Mouse (Mus musculus) midbrain, embryonic 11.5 days (tissue): ENCODE measurements around the gene Rpl37. TPM values are rescaled to one million over a fixed set of nuclear protein-coding genes. Genes with fewer than 3 reads are reported as not detected.

Experiments
- ATAC-seq: fragments of 200-750 bp; cut with Nextera tagmentation; 2 replicates; pipeline ENCODE4 v1.8.0; 2017; ENCODE audit warnings: moderate TSS enrichment, moderate library complexity; ENCODE audit not compliant: low FRiP score
- DNase-seq: peaks from one replicate; pipeline ENCODE4 v3.0.0; 2015; ENCODE audit warnings: low spot score; ENCODE audit errors: missing footprints
- H3K27ac ChIP-seq: fragments of 300-500 bp; sonication (generic); 2 replicates; pipeline ENCODE4 v1.5.1; 2014; ENCODE audit warnings: low read depth, low read length
- H3K27me3 ChIP-seq: fragments of 300-500 bp; sonication (generic); 2 replicates; pipeline ENCODE4 v1.6.1; 2014; ENCODE audit warnings: mild to moderate bottlenecking, low read length, moderate library complexity, mixed read lengths; ENCODE audit not compliant: control insufficient read depth, insufficient read depth
- H3K36me3 ChIP-seq: fragments of 300-500 bp; sonication (generic); 2 replicates; pipeline ENCODE4 v1.6.1; 2014; ENCODE audit warnings: mild to moderate bottlenecking, low read length, moderate library complexity, mixed read lengths; ENCODE audit not compliant: control insufficient read depth, insufficient read depth
- H3K4me1 ChIP-seq: fragments of 300-500 bp; sonication (generic); 2 replicates; pipeline ENCODE4 v1.6.1; 2014; ENCODE audit warnings: low read length; ENCODE audit not compliant: control insufficient read depth, insufficient read depth
- H3K4me2 ChIP-seq: fragments of 300-500 bp; sonication (generic); 2 replicates; pipeline ENCODE4 v1.6.1; 2014; ENCODE audit warnings: mild to moderate bottlenecking, moderate library complexity
- H3K4me3 ChIP-seq: fragments of 300-500 bp; sonication (generic); 2 replicates; pipeline ENCODE4 v1.5.1; 2014; ENCODE audit warnings: low read depth, low read length
- H3K9ac ChIP-seq: fragments of 300-500 bp; sonication (generic); 2 replicates; pipeline ENCODE4 v1.6.1; 2014; ENCODE audit warnings: low read length
- H3K9me3 ChIP-seq: fragments of 300-500 bp; sonication (generic); 2 replicates; pipeline ENCODE4 v1.6.1; 2016; ENCODE audit warnings: low read length; ENCODE audit not compliant: control insufficient read depth
- WGBS: fragments of 180-500 bp; shearing (Covaris S2); extraction: QIAGEN DNeasy Blood & Tissue Kit; methylation state at CpG from one replicate; pipeline ENCODE4 v1.1.7; 2014; 5-methylcytosine and 5-hydroxymethylcytosine counted together
- polyA plus RNA-seq: library from polyadenylated mRNA; unstranded; fragments of >200 nt; fragmentation: Nextera tagmentation; extraction: Ambion mirVana; gene quantifications from 2 replicates; pipeline ENCODE4 v1.2.1, GENCODE M21; 2014

Rpl37 gene
- polyA plus RNA-seq, 1 experiment from 2014 or later, result 516 TPM

- Histone ChIP-seq H3K4me1 (no peaks in the 10 kb centered on the region), H3K36me3 (no peaks in the 10 kb centered on the region), H3K4me3 (no peak overlapping the region), H3K27me3 (no peaks in the 10 kb centered on the region), H3K27ac (no peak overlapping the region), H3K9ac (no peak overlapping the region), H3K4me2 (no peak overlapping the region), H3K9me3 (no peaks in the 10 kb centered on the region)
- 61% methylated on average over 3 of the region's 3 CpGs for WGBS
- DNase-seq (no peak), ATAC-seq (no peak)
Observed at GRCm38 (mm10) chr15:5133301-5133700, 16.9 kb downstream of the Rpl37 start.

- DNase-seq, result no peak
- Histone ChIP-seq H3K4me3 (no peak overlapping the region), H3K36me3 (no peaks in the 10 kb centered on the region), H3K4me1 (no peaks in the 10 kb centered on the region), H3K9ac (no peak overlapping the region), H3K4me2 (no peak overlapping the region), H3K9me3 (no peaks in the 10 kb centered on the region), H3K27me3 (no peaks in the 10 kb centered on the region), H3K27ac (no peak overlapping the region)
- ATAC-seq, result no peak
- 67% methylated on average over 3 of the region's 3 CpGs for WGBS
Observed at GRCm38 (mm10) chr15:5134179-5134578, 17.7 kb downstream of the Rpl37 start.

- no peak overlapping the region for H3K4me2 ChIP-seq
- no peak overlapping the region for H3K27ac ChIP-seq
- H3K9ac ChIP-seq, result no peak overlapping the region
- H3K4me1 ChIP-seq, result no peaks in the 10 kb centered on the region
- no peaks in the 10 kb centered on the region for H3K36me3 ChIP-seq
- ATAC-seq (no peak), DNase-seq (no peak)
- no peaks in the 10 kb centered on the region for H3K27me3 ChIP-seq
- no peaks in the 10 kb centered on the region for H3K9me3 ChIP-seq
- H3K4me3 ChIP-seq, result no peak overlapping the region
- 81% methylated on average over 8 of the region's 8 CpGs for WGBS
Observed at GRCm38 (mm10) chr15:5134945-5135483, 18.6 kb downstream of the Rpl37 start.

- H3K9ac ChIP-seq, result no peak overlapping the region
- H3K4me2 ChIP-seq, result no peak overlapping the region
- no peaks in the 10 kb centered on the region for H3K4me1 ChIP-seq
- DNase-seq (no peak), ATAC-seq (no peak)
- WGBS, result 90% methylated on average over 9 of the region's 9 CpGs
- H3K27me3 ChIP-seq, result no peaks in the 10 kb centered on the region
- H3K9me3 ChIP-seq, result no peaks in the 10 kb centered on the region
- no peaks in the 10 kb centered on the region for H3K36me3 ChIP-seq
- H3K27ac ChIP-seq, result no peak overlapping the region
- no peak overlapping the region for H3K4me3 ChIP-seq
Observed at GRCm38 (mm10) chr15:5138021-5138856, 21.8 kb downstream of the Rpl37 start.

GRCm38 (mm10) chr15:5139366-5139765 is 22.9 kb downstream of the Rpl37 start:
- Histone ChIP-seq H3K9me3 (no peaks in the 10 kb centered on the region), H3K4me2 (no peak overlapping the region), H3K36me3 (no peaks in the 10 kb centered on the region), H3K4me1 (no peaks in the 10 kb centered on the region), H3K27me3 (no peaks in the 10 kb centered on the region), H3K4me3 (no peak overlapping the region), H3K9ac (no peak overlapping the region), H3K27ac (no peak overlapping the region)
- WGBS, result 85% methylated on average over 2 of the region's 2 CpGs
- no peak for ATAC-seq
- no peak for DNase-seq

- no peak overlapping the region for H3K4me2 ChIP-seq
- ATAC-seq (no peak), DNase-seq (no peak)
- H3K36me3 ChIP-seq, result no peaks in the 10 kb centered on the region
- no peak overlapping the region for H3K4me3 ChIP-seq
- H3K4me1 ChIP-seq, result peaks cover 3% of the 10 kb centered on the region; the same call in 1 of the 2 replicates
- no peak overlapping the region for H3K9ac ChIP-seq
- H3K27ac ChIP-seq, result no peak overlapping the region
- H3K9me3 ChIP-seq, result no peaks in the 10 kb centered on the region
- WGBS, result 88% methylated on average over 7 of the region's 7 CpGs
- no peaks in the 10 kb centered on the region for H3K27me3 ChIP-seq
Observed at GRCm38 (mm10) chr15:5139863-5140262, 23.4 kb downstream of the Rpl37 start.

GRCm38 (mm10) chr15:5140357-5140756 is 23.9 kb downstream of the Rpl37 start:
- no peak overlapping the region for H3K4me3 ChIP-seq
- H3K9ac ChIP-seq, result no peak overlapping the region
- H3K9me3 ChIP-seq, result no peaks in the 10 kb centered on the region
- DNase-seq, result no peak
- no peaks in the 10 kb centered on the region for H3K36me3 ChIP-seq
- no peak overlapping the region for H3K27ac ChIP-seq
- no peak overlapping the region for H3K4me2 ChIP-seq
- ATAC-seq, result no peak
- H3K27me3 ChIP-seq, result no peaks in the 10 kb centered on the region
- peaks cover 8% of the 10 kb centered on the region for H3K4me1 ChIP-seq

GRCm38 (mm10) chr15:5142047-5142446 is 25.6 kb downstream of the Rpl37 start:
- H3K36me3 ChIP-seq, result no peaks in the 10 kb centered on the region
- no peak for DNase-seq
- no peak overlapping the region for H3K27ac ChIP-seq
- ATAC-seq, result no peak
- WGBS, result 67% methylated on average over 5 of the region's 5 CpGs
- H3K4me1 ChIP-seq, result peaks cover 9% of the 10 kb centered on the region
- no peak overlapping the region for H3K4me2 ChIP-seq
- H3K9ac ChIP-seq, result no peak overlapping the region
- H3K27me3 ChIP-seq, result no peaks in the 10 kb centered on the region
- H3K4me3 ChIP-seq, result no peak overlapping the region
- H3K9me3 ChIP-seq, result no peaks in the 10 kb centered on the region

- no peak for ATAC-seq
- H3K4me2 ChIP-seq, result no peak overlapping the region
Observed at GRCm38 (mm10) chr15:5142714-5143113, 26.3 kb downstream of the Rpl37 start.

More at GRCm38 (mm10) chr15:5142714-5143113, 26.3 kb downstream of the Rpl37 start:
- H3K36me3 ChIP-seq, result no peaks in the 10 kb centered on the region
- no peak overlapping the region for H3K9ac ChIP-seq
- no peak for DNase-seq
- no peaks in the 10 kb centered on the region for H3K9me3 ChIP-seq
- no peak overlapping the region for H3K4me3 ChIP-seq
- WGBS, result 74% methylated on average over 5 of the region's 5 CpGs
- peaks cover 9% of the 10 kb centered on the region for H3K4me1 ChIP-seq
- no peak overlapping the region for H3K27ac ChIP-seq
- H3K27me3 ChIP-seq, result no peaks in the 10 kb centered on the region
